Mouse (Mus musculus) adrenal gland, postnatal 25 days (tissue): ENCODE data around the gene Kat2a. TPM values are rescaled to one million over a fixed set of nuclear protein-coding genes. Genes with fewer than 3 reads are reported as not detected.

Source experiments
- DNase-seq: peaks from one replicate; pipeline ENCODE4 v3.0.0; 2021; ENCODE audit warnings: mixed read lengths
- total RNA-seq: library from RNA; stranded (reverse); gene quantifications from 2 replicates; pipeline ENCODE4 v1.2.3, GENCODE M21; 2021

The Kat2a gene
- total RNA-seq, 1 experiment from 2014 or later, result 52.2 TPM

GRCm38 (mm10) chr11:100735954-100736745 lies 23.9 kb upstream of the Kat2a start:
- no peak for DNase-seq

DNA sequence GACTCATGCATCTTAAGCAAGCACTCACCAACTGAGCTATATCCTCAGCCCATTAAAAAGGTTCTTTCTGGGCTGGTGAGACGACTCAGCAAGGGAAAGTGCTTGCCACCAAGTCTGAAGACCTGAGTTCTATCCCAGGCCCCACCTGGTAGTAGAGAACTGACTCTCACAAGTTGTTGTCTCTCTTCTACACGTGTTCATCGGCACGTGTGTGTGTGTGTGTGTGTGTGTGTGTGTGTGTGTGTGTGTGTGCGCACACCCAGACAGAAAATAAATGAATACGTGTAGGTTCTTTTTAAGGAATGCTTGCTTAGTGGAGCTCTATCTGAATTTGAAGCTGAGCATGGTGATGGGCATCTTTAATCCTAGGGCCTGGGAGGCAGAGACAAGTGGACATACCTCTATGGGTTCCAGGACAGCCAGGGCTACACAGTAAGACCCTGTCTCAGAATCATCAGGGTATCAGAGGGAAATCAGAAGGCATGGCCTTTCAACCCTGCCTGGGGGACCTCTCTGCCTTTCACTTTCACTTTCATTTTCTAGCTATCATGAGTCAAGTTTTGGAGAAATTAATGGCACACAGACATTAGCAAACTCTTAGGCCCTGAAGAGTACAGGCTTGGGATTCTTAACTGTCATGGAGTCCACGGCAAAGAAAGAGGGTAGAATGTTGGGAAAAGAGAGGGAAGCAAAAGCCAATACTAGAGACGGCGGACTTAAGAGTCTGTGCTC lies 23.0 kb upstream of the Kat2a start:
- no peak for DNase-seq

DNA sequence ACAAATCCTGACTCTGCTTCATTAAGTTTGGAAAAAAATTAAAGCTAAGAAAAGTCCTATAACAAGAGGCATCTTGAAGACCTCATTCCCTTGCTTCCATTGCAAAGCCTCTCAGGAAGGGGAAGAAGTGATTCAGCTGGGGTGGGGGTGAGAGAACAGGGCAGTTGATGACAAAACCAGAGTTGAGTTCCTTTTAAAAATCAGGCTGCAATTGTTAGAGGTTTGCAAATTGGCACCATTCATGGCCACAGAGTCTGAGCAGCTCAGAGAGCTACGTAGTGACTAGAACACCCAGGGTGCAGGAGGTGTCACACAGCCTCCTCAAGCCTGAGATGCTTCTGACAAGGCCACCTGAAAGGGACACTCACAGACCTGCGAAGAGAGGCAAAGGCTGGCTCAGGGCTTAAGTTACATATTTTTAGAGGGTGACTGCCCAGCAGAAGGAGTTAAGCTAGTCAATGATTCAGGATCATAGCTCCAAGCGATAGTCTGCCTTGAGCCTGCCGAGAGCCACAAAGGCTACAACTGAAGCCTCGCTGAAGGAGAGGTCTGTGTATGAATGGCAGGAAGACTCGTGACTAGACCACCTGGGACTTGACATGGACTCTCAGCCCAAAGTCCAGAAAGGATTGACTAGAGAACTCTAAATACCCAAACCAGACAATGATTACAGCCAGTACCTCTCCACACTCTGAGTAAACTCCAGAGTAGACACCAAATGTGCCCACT lies 18.4 kb upstream of the Kat2a start:
- no peak for DNase-seq

DNA sequence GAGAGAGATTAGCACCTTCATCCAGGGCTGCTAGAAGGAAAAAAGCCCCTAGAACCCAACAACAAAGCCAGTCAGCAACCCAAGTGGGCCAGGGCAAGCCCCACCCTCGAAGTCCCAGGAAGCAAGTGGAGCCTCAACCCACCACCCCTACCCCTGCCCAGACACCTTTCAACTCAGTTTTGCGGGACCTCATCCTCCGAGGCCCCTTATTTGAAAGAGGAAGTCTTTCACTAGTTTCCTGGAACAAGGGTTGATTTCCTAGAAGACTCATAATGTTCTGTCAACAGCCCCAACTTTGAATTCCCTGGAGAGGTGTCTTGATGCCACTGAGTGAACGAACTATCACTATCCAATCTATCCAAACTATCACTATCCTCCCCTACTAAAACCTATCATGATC lies 17.7 kb upstream of the Kat2a start:
- DNase-seq, result no peak

DNA sequence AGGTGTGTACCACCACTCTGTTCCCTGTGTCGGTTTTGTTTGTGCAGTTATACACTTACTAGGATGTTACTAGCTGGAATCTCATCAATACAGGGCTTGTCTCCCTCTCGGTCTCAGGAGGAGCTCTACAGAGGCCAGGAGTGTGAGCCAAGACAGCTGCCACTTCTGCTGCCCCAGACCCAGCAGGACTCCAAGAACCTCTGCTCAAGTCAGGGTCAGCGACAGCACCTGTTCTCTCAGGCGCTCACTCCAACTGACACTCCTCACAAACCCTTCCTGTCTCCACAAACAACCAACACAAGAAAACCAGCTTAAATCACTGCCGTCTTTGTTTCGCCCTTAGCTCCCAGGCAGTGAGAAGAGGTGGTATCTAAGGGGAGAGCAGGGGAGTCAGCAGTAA lies 16.3 kb upstream of the Kat2a start:
- no peak for DNase-seq

DNA sequence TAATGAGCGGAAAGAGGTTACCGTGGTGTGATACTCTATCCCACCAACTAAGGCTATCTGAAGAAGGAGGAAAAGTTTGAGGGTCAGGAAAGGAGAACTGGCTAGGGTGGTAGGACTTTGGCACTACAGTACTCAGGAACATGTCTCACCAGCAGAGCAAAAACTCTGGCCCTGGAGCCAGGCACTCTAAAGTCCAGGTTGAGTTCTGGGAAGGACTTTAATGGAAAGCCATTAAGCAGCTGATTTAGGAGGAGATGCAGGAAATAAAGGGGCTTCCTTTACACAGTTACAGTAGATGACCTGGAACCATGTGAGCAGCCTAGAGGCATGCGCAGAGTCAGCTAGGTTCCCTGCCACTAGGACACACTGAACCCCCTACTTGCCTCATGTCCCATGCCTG lies 14.9 kb upstream of the Kat2a start:
- DNase-seq, result no peak

- DNase-seq, result no peak
Observed at GRCm38 (mm10) chr11:100724919-100725512, 12.8 kb upstream of the Kat2a start.

DNA sequence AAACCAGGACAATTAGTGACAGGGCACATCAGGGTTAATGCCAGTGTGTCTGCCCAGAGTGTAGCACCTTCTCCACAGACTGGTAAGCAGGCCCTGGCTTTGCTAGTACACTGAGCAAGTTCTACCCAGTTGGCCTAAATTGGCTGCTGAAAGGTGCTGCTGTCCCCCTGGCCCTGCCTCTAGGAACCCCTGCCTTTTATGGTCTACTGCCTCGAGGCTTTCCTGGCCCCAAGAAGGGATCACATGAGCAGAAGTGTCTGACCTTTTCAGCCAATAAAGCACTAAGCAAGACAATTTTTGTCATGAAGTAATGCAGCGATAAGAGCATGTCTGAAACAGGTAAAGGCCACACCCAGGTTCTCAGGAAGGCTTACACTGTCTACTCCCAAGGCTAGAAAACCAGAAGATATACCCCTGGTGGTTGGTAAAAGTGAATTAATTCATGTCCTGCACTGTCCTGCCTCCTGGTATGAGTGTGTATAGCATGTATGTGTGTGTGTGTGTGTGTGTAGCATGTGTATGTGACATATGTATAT lies 10.3 kb upstream of the Kat2a start:
- DNase-seq, result no peak

GRCm38 (mm10) chr11:100721776-100722492 lies 9.7 kb upstream of the Kat2a start:
- no peak for DNase-seq

DNA sequence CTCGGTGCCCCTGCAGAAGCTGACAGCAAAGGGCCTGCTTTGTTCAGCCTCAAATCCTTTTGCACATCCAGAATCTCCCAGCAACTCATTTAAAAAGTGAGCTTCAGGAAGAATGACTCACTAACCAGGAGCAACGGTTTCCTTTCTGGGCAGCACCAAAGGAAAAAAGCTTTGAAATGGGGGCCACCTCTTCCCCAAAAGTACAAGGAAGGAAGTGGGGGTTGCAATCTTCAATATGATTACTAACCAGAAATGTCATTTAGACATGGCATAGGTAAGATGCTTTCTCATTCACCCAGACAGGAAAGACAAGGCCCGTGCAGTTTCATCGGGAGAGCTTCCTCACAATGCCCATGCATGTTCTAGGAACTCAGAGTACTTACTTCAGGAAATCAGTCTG lies 9.0 kb upstream of the Kat2a start:
- DNase-seq, result no peak

DNA sequence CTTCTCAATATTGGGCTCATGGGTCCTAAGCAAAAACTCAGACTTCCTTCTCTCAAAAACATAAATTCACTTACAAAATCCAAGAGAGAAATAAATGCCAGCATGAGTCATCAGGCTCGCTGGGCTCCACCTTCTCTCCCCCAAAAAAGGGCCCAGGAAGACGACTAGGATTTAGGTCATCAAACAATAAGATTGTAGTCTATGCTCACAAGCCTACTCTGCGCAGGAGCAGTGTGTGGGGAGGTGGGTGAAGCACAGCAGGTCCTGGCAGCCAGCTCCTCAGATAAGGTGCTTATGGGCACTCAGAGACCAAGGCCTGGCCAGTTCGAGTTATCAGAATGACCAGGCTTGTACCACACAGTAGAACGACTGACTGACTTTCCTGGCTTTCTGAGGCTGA lies 8.1 kb upstream of the Kat2a start:
- DNase-seq, result no peak

- no peak for DNase-seq
Observed at GRCm38 (mm10) chr11:100719893-100720292, 7.6 kb upstream of the Kat2a start.

- DNase-seq, result no peak
Observed at GRCm38 (mm10) chr11:100719312-100719711, 7.0 kb upstream of the Kat2a start.

- no peak for DNase-seq
Observed at GRCm38 (mm10) chr11:100718866-100719265, 6.6 kb upstream of the Kat2a start.

DNA sequence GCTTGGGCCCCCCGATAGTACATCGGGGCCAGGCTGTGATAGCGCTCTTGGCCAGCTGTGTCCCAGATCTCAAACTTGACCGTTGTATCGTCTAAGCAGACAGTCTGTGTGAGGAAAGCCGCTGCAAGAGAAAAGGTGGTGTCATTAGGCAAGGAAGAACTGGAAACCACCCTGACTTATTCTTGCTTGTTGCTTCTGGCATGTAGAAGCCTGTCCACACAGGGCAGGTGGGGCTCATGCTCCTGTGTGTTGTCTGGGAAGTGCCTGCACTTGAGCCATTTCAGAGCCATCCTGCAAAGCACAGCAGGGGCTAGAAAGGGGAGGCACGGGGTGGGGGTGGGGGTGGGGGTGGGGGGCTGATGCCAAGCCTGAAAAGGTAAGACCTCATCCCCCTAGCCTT lies 6.2 kb upstream of the Kat2a start:
- DNase-seq, result no peak

DNA sequence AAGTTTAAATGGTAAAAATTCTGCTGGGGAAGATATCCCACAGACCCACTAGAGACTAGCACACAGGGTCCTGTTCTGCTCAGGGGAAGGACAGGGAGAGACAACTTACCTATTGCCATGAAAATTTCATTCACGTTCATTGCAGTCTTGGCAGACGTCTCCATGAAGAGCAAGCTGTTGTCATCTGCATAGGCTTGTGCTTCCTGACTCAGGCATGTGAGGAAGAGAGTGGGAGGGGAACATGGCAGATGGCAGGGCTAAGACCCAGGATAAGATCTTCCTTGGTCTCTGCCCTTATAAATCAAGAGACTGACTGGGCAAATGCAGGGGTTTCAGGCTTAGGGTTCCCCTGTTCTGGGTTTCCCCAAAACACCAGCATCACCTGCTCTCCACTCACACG lies 4.4 kb upstream of the Kat2a start:
- no peak for DNase-seq

GRCm38 (mm10) chr11:100714948-100715347 lies 2.7 kb upstream of the Kat2a start:
- no peak for DNase-seq

GRCm38 (mm10) chr11:100714534-100714915 lies 2.3 kb upstream of the Kat2a start:
- DNase-seq, result peak; percentile 83

DNA sequence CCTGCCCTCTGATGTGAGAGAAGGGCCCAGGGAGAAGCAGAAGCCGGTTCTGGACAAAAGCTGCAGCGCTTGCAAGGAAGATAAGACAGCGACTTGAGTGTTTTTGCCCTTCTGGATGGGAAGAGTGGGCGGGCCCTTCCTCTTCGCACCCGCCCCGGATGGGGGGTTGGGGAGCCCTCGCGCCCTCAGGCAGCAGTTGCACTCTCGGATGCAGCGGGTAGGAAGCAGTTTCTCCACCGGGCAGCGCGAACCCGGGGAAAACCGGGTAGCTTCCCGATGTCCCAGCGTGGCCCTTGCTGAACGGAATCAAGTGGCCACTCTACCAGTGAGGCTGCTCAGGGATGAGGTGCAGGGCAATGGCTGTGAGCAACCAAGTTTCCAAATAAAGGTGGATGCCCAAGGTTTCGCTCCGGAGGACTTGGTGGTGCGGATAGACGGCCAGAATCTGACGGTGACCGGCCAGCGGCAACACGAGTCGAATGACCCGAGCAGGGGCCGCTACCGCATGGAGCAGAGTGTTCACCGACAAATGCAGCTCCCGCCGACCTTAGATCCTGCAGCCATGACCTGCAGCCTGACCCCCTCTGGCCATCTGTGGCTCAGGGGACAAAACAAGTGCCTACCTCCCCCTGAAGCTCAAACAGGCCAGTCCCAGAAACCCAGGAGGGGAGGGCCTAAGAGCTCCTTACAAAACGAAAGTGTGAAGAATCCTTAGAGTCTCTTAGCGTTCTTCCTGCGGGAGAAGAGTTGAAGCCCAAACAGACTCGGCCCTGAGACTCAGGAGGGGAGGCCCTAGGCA lies 1.7 kb upstream of the Kat2a start, which contains the start of gene Hspb9:
Gene Hspb9 (plus strand): TSS at position 116 of the 799 bp plus-strand sequence.
- peak; percentile 76 for DNase-seq

GRCm38 (mm10) chr11:100713174-100713573 lies 909 bp upstream of the Kat2a start:
- DNase-seq, result no peak

- DNase-seq, result no peak
Observed at GRCm38 (mm10) chr11:100710977-100711376, 1.3 kb downstream of the Kat2a start.
